Comparison of ENCODE assay signal across 8 mouse cellular contexts in genomic region chr16:44332861-44333284, GRCm38 (mm10). TPM values are rescaled to one million over a fixed set of nuclear protein-coding genes. Genes with fewer than 3 reads are reported as not detected.
DNase-seq lines count a peak whose midpoint lies in the region; ATAC-seq lines count a peak whose summit lies in the region.

Sidt1 (minus strand) TSS chr16:44333196.

- ATAC-seq in hematopoietic stem cell, adult 5-6 weeks (replicated peaks in 1 of 2; ENCODE audit: insufficient read depth in 1 of 2, low FRiP score in 2 of 2, low TSS enrichment in 1 of 2, low read depth in 1 of 2, poor library complexity in 2 of 2, severe bottlenecking in 2 of 2), result peak; percentile 47 to 62
- ATAC-seq in megakaryocyte-erythroid progenitor cell, adult 5-6 weeks (replicated peaks; ENCODE audit: low FRiP score, low TSS enrichment, poor library complexity, severe bottlenecking), result peak; percentile 32; the same call in 1 of the 2 replicates

- peak; percentile 70 for DNase-seq in A20 (ENCODE audit: low read depth, low spot score)
- peak; percentile 29 for DNase-seq in ES-CJ7 (ENCODE audit: low read depth, low spot score)
- peak; percentile 27 for DNase-seq in embryo, embryonic 11 days
- DNase-seq in left cerebral cortex, postnatal 14 days (ENCODE audit: low spot score in 2 of 2), result peak; percentile 30 to 35
- DNase-seq in spleen, postnatal 36 days (ENCODE audit: low spot score in 2 of 2), result peak; percentile 66 to 68
- no peak for DNase-seq in testis, postnatal 14 days (ENCODE audit: low spot score)

- intact Hi-C loops in left cerebral cortex, postnatal 14 days (cut with DNase I), result loop anchor here (5.0 kb wide), 1 partner anchor 61 kb away; no protein-coding TSS in a partner anchor

RNA-seq across cellular contexts. Expression of gene Sidt1, which starts in this region (rescaled TPM):
- total RNA-seq in hematopoietic stem cell, adult 5-6 weeks (2017), result 0.25 TPM in 1 of 2 replicates, not detected in the other
- total RNA-seq in left cerebral cortex, postnatal 14 days (2021), result 10 to 100 TPM; 56.1 to 65.6 TPM
- total RNA-seq in megakaryocyte-erythroid progenitor cell, adult 5-6 weeks (2014; fragmentation: Nextera tagmentation), result 1.7 and 2.0 TPM in 2 replicates
- total RNA-seq in megakaryocyte-erythroid progenitor cell, adult 5-6 weeks (2017), result not detected in 2 replicates

Comparison
In these comparisons a context has a peak if more than half of its experiments do, and no peak if none do; other contexts are left out.
1. RNA of gene Sidt1 (total RNA-seq): 56.1 to 65.6 TPM in left cerebral cortex, postnatal 14 days; 1.7 to 2.0 TPM in megakaryocyte-erythroid progenitor cell, adult 5-6 weeks and 0.25 TPM in hematopoietic stem cell, adult 5-6 weeks; every median in the first group is over 10 times any median in the second.
2. Peak in ATAC-seq in hematopoietic stem cell, adult 5-6 weeks; RNA of the gene not detected or under 1 TPM.